Mouse (Mus musculus) central nervous system, embryonic 11.5 days (tissue): ENCODE data around the gene Hapln1. TPM values are rescaled to one million over a fixed set of nuclear protein-coding genes. Genes with fewer than 3 reads are reported as not detected.

Experiments used
- polyA plus RNA-seq: library from polyadenylated mRNA; depleted of rRNA; stranded (reverse); fragments of >200 nt; gene quantifications from 2 replicates; pipeline ENCODE4 v1.2.3, GENCODE M21; 2012; rRNA removed

The Hapln1 gene
- polyA plus RNA-seq, result 6.2 and 8.2 TPM in 2 replicates

DNA sequence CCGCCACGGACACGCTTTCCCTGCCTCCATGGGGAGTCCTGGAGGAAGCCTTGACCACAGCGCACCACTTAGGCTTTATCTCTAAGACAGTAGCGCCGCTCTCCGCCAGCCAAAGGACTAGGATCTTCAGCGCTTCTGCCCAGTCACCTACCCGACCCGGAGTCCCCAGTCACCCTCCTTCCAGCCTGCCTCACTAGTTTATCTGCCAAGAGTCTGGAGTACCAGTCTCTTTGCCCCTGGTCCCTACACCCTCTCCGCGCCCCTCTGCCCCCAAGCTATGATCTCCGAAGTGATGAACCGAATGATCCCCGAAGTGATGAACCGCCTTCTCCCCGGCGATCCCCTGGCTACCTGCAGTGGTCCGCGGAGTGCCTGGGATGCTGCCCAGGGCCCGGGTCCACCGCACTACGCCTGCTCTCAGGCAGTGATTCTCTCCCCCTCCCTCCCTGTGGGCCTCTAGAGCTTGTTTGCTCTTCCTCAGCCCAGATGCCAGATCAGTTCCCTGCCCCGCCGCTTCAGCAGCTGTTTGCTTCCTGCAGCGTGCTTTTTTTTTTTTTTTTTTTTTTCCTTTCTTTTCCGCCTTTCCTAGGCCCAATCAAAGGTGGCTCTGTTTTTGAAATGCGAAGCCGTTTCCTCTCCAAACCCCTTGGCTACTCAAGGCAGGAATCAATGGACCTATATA is at the start of gene Hapln1:
Gene Hapln1 (plus strand): TSS at position 592 of the 682 bp plus-strand sequence.

Other genes with a start within 250 kb of the Hapln1 start
- 163 and 196 TPM in 2 replicates for gene Vcan, start 202.7 kb downstream of the Hapln1 start, polyA plus RNA-seq